Mouse (Mus musculus) ovary, adult 10 weeks (tissue): Measurements from ENCODE around the gene 1700113H08Rik. TPM values are rescaled to one million over a fixed set of nuclear protein-coding genes. Genes with fewer than 3 reads are reported as not detected.

Source experiments
- polyA plus RNA-seq: library from polyadenylated mRNA; stranded (reverse); fragments of 350-450 nt; fragmentation: Illumina TruSeq; extraction: RNeasy Lipid Tissue Mini Kit (QIAGEN cat#74804); gene quantifications from one replicate; pipeline ENCODE4 v1.2.3, GENCODE M21; 2014

The 1700113H08Rik gene
- polyA plus RNA-seq: not detected

GRCm38 (mm10) chr10:87057500-87058250 is at the start of gene 1700113H08Rik:
Gene 1700113H08Rik, plus strand, starts transcription at chr10:87058045.

Other genes with a start within 250 kb of the 1700113H08Rik start
- gene Stab2, start 50.0 kb upstream of the 1700113H08Rik start, polyA plus RNA-seq: 0.34 TPM